Mouse (Mus musculus) embryo, embryonic 9.5 days (tissue): ENCODE data around the gene Phf5a.

Experiments used
- DNase-seq: peaks from one replicate; pipeline ENCODE4 v3.0.0-alpha.2; 2017; ENCODE audit errors: extremely low spot score

Phf5a gene

DNA sequence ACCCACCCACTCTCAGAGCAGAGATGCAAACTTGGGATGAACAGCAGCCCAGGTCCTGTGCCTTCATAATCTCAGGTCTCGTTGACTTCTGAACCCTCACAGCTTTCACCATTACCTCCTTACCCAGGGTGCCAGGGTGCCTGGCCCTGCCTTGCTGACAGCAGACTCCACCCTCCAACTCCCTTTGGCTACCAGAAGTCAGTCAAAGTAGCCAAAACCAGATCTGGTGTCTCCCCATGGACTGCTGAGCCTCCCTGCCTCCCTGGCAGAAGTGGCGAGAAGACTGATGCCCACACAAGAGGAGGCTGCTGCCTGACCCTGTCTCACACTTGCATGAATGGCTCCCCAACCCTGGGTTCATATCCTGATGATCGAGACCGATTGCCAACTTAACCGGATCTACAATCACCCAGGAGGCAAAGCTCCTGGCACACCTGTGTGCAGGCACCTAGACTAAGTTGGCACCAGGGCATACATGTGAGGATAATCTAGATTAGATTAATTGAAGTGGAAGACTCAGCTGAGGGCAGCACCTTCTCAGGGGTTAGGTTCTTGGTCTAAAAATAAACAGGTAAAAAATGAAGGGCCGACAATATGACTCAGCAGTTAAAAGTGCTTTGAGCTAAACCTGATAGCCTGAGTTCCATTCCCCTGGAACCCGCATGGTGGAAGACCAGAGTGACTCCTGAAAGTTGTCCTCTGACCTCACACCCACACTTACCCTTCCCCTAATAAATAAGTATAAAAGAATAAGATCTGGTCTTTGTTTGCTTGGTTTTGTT lies 43.1 kb downstream of the Phf5a start:
- DNase-seq = no peak

DNA sequence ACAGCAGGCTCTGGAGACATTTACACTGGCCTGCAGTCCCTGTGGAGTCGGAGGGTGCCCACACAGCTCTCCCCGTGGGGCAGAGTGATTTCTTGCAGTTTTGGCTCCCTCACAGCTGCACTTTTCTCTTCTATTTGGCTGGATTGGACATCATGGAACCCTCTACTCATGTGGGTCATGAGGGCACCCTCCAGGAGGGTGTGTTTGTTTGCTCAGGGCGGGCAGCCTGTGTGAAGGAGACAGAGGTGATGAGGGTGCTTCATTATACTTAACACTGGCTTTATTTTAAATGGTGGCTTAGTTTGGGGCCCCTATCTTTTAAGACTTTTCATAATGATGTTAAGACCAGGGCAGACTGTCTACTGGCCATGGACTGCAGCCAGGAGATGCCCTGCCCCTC lies 46.9 kb downstream of the Phf5a start:
- DNase-seq = no peak

DNA sequence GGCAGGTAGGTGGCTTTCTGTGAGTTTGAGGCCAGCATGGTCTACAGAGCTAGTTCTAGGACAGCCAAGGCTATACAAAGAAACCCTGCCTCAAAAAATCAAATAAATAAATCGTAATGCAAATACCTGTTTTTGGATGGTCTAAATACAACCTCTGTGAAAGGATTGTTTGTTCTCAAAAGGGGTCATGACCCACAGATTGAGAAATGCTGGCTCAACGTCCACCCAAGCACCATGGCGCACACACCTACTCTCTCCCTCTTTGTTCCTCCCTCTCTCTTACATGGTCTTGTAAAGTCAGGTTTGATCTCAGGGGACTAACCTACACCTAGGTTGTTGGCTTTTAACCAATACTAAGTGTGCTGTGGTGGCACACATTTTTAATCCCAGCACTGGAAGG lies 49.1 kb downstream of the Phf5a start:
- no peak for DNase-seq

DNA sequence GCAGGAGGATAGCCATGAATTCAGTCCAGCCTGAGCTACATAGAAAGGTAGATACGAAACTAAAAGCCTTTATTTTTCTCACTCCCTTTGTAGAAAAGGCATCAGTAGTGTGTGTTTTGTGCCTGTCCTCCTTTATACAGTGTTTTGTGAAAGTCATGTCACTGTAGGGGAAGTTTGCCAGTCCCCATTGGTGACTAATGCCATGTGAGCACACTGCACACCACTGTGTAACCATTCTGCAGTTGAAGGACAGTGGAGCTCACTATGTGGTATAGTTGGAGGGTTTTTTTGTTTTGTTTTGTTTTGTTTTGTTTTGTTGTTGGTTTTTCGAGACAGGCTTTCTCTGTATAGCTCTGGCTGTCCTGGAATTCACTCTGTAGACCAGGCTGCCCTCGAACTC lies 53.3 kb downstream of the Phf5a start:
- DNase-seq = no peak

DNA sequence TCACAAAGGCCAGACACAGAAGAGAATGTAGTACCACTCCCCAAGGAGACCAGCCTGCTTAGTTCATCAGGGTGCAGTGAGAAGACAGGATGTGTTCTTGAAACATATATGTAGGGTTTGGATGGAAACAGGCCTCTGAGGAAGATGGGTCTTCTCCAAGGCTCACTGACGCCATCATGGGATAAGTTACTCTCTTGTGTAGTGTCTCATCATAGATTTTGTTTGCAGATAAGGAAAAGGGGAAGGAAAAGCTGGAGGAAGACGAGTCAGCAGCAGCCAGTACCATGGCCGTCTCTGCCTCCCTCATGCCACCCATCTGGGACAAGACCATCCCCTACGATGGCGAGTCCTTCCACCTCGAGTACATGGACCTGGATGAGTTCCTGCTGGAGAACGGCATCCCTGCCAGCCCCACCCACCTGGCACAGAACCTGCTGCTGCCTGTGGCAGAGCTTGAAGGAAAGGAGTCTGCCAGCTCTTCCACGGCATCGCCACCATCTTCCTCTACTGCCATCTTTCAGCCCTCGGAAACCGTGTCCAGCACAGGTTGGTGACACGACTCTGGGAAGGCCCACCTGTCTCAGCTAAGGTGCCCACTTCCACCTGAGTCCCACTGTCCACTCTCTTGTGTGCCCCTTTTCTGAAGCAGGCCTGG lies 56.9 kb downstream of the Phf5a start:
- no peak for DNase-seq
